Mouse (Mus musculus) stomach, embryonic 15.5 days (tissue): ENCODE results near the gene Lrch1. TPM values are rescaled to one million over a fixed set of nuclear protein-coding genes. Genes with fewer than 3 reads are reported as not detected.

Source experiments
- ATAC-seq: fragments of 200-750 bp; cut with Nextera tagmentation; 2 replicates; pipeline ENCODE4 v1.8.0; 2017; ENCODE audit warnings: low read depth, moderate number of reproducible peaks, moderate TSS enrichment; ENCODE audit not compliant: insufficient read depth, low FRiP score
- H3K27ac ChIP-seq: fragments of 300-500 bp; sonication (generic); 2 replicates; pipeline ENCODE4 v1.5.1; 2015; ENCODE audit warnings: mild to moderate bottlenecking, inconsistent platforms
- H3K27me3 ChIP-seq: fragments of 300-500 bp; sonication (generic); replicated peaks from 2 replicates; pipeline ENCODE4 v1.6.1; 2015; ENCODE audit warnings: inconsistent platforms
- H3K36me3 ChIP-seq: fragments of 300-500 bp; sonication (generic); 2 replicates; pipeline ENCODE4 v1.6.1; 2015; ENCODE audit warnings: inconsistent platforms
- H3K4me1 ChIP-seq: fragments of 300-500 bp; sonication (generic); 2 replicates; pipeline ENCODE4 v1.6.1; 2015; ENCODE audit warnings: inconsistent platforms
- H3K4me2 ChIP-seq: fragments of 300-500 bp; sonication (generic); 2 replicates; pipeline ENCODE4 v1.6.1; 2015; ENCODE audit warnings: mild to moderate bottlenecking, inconsistent platforms
- H3K4me3 ChIP-seq: fragments of 300-500 bp; sonication (generic); replicated peaks from 2 replicates; pipeline ENCODE4 v1.5.1; 2015; ENCODE audit warnings: inconsistent platforms
- H3K9ac ChIP-seq: fragments of 300-500 bp; sonication (generic); 2 replicates; pipeline ENCODE4 v1.6.1; 2015; ENCODE audit warnings: inconsistent platforms
- H3K9me3 ChIP-seq: fragments of 300-500 bp; sonication (generic); 2 replicates; pipeline ENCODE4 v1.6.1; 2016; ENCODE audit warnings: inconsistent platforms
- WGBS: fragments of 180-500 bp; shearing (Covaris S2); methylation state at CpG from one replicate; pipeline ENCODE4 v1.1.7; 2015; 5-methylcytosine and 5-hydroxymethylcytosine counted together
- polyA plus RNA-seq: library from polyadenylated mRNA; unstranded; fragments of >200 nt; fragmentation: Nextera tagmentation; extraction: Ambion mirVana; gene quantifications from 2 replicates; pipeline ENCODE4 v1.2.1, GENCODE M21; 2015

Lrch1 gene
- polyA plus RNA-seq, 1 experiment from 2014 or later, result 12.4 TPM

- no peaks in the 10 kb centered on the region for H3K9me3 ChIP-seq
- no peaks in the 10 kb centered on the region for H3K27me3 ChIP-seq
- no peaks in the 10 kb centered on the region for H3K4me1 ChIP-seq
- H3K36me3 ChIP-seq, result no peaks in the 10 kb centered on the region
- H3K9ac ChIP-seq, result no peak overlapping the region
- no peak overlapping the region for H3K4me3 ChIP-seq
- WGBS, result 85% methylated on average over 1 of the region's 1 CpGs
- no peak overlapping the region for H3K27ac ChIP-seq
- no peak for ATAC-seq
- H3K4me2 ChIP-seq, result no peak overlapping the region
Observed at GRCm38 (mm10) chr14:74859154-74859553, 88.5 kb downstream of the Lrch1 start.

DNA sequence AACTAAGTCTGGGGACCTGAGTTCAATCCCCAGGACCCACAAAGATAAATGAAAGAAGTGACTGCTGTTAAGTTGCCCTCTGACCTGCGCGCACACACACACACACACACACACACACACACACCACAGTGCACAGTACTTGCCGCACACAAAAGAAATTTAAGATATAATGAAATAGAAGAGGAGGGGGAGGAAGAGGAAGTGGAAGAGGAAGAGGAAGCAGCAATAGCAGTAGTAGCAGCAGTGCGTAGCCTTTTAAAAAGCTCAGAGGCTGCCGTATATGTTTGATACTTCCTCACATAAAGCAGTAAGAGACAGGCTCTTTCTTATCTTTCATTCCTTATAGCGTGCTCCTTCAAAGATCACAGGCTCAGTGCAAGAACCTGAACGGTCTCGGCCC lies 92.2 kb downstream of the Lrch1 start:
- H3K4me3 ChIP-seq, result no peak overlapping the region
- H3K27me3 ChIP-seq, result no peaks in the 10 kb centered on the region
- no peak overlapping the region for H3K4me2 ChIP-seq
- no peaks in the 10 kb centered on the region for H3K36me3 ChIP-seq
- peaks cover 15% of the 10 kb centered on the region for H3K4me1 ChIP-seq
- no peak overlapping the region for H3K27ac ChIP-seq
- no peak for ATAC-seq
- 90% methylated on average over 8 of the region's 8 CpGs for WGBS
- no peak overlapping the region for H3K9ac ChIP-seq
- H3K9me3 ChIP-seq, result no peaks in the 10 kb centered on the region

DNA sequence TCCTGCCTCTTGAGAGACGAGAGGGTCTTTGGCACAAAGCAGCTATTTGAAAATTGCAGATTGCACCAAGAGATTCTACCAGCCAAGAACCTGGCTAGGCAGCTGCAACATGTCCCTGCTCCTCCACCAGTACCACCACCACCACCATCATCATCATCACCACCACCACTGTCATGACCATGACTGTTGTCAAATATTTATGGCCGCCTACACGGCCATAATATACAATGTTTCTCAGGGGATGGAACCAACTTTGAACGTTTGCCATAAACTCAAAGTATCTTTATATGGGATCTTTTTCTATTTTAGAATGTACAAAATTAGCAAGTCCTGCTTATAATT lies 93.9 kb downstream of the Lrch1 start:
- Histone ChIP-seq H3K36me3 (no peaks in the 10 kb centered on the region), H3K4me2 (no peak overlapping the region), H3K27me3 (no peaks in the 10 kb centered on the region), H3K9ac (no peak overlapping the region), H3K27ac (peak overlapping the region; percentile 86; the same call in 1 of the 2 replicates), H3K4me1 (peaks cover 15% of the 10 kb centered on the region), H3K9me3 (no peaks in the 10 kb centered on the region), H3K4me3 (no peak overlapping the region)
- 67% methylated on average over 4 of the region's 4 CpGs for WGBS
- no peak for ATAC-seq

DNA sequence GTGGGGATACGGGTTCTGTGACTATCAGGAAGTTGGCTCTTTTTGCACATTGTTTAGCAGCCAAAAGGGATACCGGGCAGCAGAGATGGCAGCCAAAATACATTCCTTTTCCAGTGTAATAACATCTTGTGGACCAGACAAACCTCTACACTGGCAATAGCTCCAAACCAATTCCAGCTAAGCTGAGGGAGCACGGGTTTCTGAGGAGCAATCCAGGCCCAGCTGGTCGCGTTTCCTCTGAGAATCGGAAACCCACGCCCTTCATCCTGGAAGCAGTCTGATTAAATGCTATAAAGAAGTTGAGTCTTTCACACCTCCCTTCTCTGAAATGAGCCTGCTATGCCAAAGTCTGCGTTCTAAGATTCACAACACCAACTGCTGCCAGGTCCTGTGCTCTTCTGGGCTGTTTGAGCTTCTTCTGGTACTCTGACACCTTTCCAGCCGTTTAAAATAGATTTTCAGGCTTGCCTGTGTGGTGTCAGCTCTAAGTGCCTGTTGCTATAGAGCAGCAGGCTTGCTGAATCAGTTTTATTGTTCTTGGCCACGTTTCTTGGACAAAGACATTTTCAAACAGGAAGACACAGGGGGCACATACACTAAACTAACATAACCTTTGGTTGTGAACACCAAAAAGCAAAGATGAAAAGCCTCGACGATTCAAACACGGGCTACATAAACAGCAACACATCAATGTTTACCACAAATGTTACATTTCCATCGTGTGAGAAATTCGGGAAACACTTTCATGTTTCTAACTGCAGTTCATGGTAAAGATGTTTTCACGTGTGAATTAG lies 94.5 kb downstream of the Lrch1 start:
- Histone ChIP-seq H3K9me3 (no peaks in the 10 kb centered on the region), H3K9ac (no peak overlapping the region), H3K27me3 (no peaks in the 10 kb centered on the region), H3K4me3 (no peak overlapping the region), H3K4me2 (peak overlapping the region; percentile 26; the same call in 1 of the 2 replicates), H3K36me3 (no peaks in the 10 kb centered on the region), H3K27ac (peak overlapping the region; percentile 86), H3K4me1 (peaks cover 15% of the 10 kb centered on the region)
- no peak for ATAC-seq
- 25% methylated on average over 16 of the region's 16 CpGs for WGBS

DNA sequence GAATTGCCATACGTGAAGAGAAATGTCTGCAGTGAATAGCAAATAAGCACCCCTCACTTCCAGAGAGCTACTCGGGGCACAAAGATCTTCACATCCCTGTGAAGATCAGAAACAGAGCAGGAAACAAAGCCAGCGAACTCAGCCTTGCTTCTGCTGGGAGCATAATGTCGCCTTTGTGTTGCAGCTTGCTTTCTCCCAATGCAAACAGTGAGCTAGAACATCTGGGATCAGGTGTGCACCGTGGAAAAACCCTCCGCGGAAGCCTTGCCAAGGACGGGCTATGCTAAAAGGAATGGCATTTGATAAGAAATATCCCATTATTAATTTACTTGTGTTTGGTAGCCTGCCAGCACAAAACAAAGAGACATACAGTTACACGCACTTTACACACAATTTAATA lies 95.8 kb downstream of the Lrch1 start:
- WGBS, result 38% methylated on average over 9 of the region's 9 CpGs
- peak; percentile 38; the same call in 1 of the 2 replicates for ATAC-seq
- Histone ChIP-seq H3K9ac (no peak overlapping the region), H3K4me1 (peaks cover 15% of the 10 kb centered on the region), H3K27ac (peak overlapping the region; percentile 86), H3K4me2 (no peak overlapping the region), H3K27me3 (no peaks in the 10 kb centered on the region), H3K4me3 (no peak overlapping the region), H3K9me3 (no peaks in the 10 kb centered on the region), H3K36me3 (no peaks in the 10 kb centered on the region)

DNA sequence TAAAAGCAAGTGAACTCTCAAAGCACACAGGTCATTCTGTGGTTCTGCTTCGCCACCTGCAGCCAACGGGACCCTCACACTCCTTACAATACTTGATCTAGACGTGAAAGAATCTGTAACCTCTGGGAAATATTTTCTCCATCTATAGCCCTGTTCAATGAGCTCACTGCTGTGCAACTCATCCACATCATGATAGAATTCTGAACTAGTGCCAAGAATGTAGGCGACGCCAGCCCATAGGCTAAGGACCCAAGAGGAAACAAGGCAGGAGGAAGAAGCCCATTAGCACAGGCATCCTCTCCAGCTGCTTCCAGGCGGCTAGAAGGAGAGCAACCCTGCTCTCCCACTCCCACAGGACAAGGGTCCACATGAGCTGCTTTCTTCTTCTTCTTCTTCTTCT lies 98.7 kb downstream of the Lrch1 start:
- Histone ChIP-seq H3K27ac (no peak overlapping the region; the same call in 1 of the 2 replicates), H3K9me3 (no peaks in the 10 kb centered on the region), H3K27me3 (no peaks in the 10 kb centered on the region), H3K4me1 (peaks cover 18% of the 10 kb centered on the region), H3K36me3 (no peaks in the 10 kb centered on the region), H3K4me3 (no peak overlapping the region), H3K9ac (no peak overlapping the region), H3K4me2 (no peak overlapping the region)
- peak; percentile 59; the same call in 1 of the 2 replicates for ATAC-seq
- WGBS, result 42% methylated on average over 6 of the region's 6 CpGs

DNA sequence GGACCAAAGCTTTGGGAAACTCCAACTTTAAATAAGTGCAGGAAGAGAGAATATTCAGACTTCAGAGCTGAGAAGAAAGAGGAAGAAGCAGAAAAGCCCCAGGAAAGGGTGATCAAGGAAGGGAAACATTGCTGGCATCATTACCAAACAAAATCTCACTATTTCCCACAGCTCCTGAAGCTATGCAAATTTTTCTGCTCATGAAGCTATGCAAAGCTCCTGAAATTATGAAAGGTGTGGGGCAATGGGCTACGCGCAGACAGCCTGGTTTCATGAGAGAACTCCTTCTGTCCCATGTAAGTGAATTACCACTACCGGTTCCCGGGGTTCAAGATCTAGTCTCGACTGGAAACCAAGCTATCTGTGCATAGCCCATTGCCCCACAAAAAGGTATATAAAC lies 99.5 kb downstream of the Lrch1 start:
- no peaks in the 10 kb centered on the region for H3K27me3 ChIP-seq
- WGBS, result 92% methylated on average over 5 of the region's 5 CpGs
- no peak for ATAC-seq
- no peaks in the 10 kb centered on the region for H3K36me3 ChIP-seq
- H3K27ac ChIP-seq, result no peak overlapping the region; the same call in 1 of the 2 replicates
- H3K9ac ChIP-seq, result no peak overlapping the region
- no peak overlapping the region for H3K4me3 ChIP-seq
- H3K9me3 ChIP-seq, result no peaks in the 10 kb centered on the region
- peaks cover 15% of the 10 kb centered on the region for H3K4me1 ChIP-seq
- H3K4me2 ChIP-seq, result no peak overlapping the region

DNA sequence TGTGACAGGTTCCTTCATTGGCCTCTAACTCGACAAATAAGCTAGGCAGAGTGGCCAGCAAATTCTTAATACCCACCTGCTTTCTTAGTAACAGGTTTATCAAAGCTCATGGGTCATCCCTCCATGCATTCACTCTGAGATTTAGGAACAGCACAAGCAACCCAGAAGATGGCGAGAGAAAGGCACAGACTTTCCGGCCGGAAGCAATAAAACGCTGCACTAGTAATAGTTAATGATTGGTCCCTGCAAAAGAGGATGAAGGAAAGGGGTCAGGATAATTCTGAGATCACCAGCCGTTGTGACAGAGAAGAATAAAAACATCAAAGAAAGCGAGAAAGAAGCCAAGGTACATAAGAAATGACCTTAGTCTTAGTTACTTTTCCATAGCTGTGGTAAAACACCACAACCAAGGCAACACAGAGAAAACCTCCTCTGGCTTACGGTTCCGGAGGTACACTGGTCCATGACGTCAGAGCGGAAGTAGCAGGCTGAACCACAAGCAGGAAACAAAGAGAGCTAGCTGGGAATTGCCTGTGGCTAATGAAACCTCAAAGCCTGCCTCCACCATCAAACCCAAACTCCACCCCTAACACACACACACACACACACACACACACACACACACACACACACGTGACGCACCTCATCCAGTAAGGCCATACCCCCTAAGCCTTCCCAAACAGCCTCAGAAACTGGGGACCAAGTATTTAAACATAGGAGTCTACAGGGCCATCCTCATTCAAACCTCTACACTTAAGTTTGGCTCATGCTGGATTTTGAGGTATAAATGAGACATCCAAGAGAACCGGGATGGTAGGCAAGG lies 100.2 kb downstream of the Lrch1 start:
- Histone ChIP-seq H3K4me2 (no peak overlapping the region), H3K4me3 (no peak overlapping the region), H3K9ac (no peak overlapping the region), H3K27me3 (no peaks in the 10 kb centered on the region), H3K9me3 (no peaks in the 10 kb centered on the region), H3K27ac (peak overlapping the region; percentile 11; the same call in 1 of the 2 replicates), H3K4me1 (peaks cover 8% of the 10 kb centered on the region), H3K36me3 (no peaks in the 10 kb centered on the region)
- no peak for ATAC-seq
- WGBS, result 65% methylated on average over 14 of the region's 14 CpGs

DNA sequence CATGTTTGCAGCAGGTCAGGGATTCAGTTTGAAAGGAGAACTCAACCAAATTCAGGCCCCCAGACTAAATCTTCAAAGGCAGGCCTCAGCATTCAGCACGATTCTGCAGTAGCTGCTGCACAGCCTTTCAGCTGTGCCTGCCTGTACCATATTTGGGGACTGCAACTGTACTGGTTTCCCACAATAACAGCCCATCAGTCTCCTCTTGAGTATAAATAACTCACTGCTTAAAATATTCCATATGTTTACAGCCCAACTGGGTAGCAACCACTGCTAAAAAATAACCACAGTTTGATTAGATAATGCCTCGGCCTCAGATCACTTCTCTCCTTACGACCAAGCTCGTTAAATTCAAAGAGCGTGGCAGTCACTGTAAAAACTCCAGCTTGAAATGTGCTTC lies 101.0 kb downstream of the Lrch1 start:
- no peak overlapping the region for H3K4me3 ChIP-seq
- no peaks in the 10 kb centered on the region for H3K36me3 ChIP-seq
- H3K27ac ChIP-seq, result peak overlapping the region; percentile 61; the same call in 1 of the 2 replicates
- no peak for ATAC-seq
- H3K27me3 ChIP-seq, result no peaks in the 10 kb centered on the region
- H3K9ac ChIP-seq, result no peak overlapping the region
- WGBS, result 41% methylated on average over 5 of the region's 5 CpGs
- H3K9me3 ChIP-seq, result no peaks in the 10 kb centered on the region
- H3K4me1 ChIP-seq, result peaks cover 3% of the 10 kb centered on the region
- no peak overlapping the region for H3K4me2 ChIP-seq

- no peak; the same call in 1 of the 2 replicates for ATAC-seq
- peak overlapping the region; percentile 51; the same call in 1 of the 2 replicates for H3K27ac ChIP-seq
Observed at GRCm38 (mm10) chr14:74845661-74846274, 101.9 kb downstream of the Lrch1 start.

DNA sequence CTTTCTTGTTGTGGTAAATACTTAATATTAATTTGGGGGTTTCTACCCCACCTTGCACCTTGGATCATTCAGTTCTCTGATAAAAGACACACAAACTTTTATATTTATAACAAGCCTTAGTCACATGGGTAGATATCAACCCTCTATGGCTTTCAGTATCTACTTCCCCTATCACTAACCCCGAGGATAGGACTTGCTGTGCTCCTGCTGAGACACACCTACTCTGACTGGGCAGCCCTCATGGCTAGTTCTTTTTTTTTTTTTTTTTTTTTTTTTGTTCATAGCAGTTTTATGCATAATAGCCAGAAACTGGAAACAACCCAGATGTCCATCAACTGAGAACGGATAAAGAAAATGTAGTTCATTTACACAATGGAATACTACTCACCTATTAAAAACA lies 106.0 kb downstream of the Lrch1 start:
- no peak for ATAC-seq
- Histone ChIP-seq H3K27ac (no peak overlapping the region), H3K27me3 (no peaks in the 10 kb centered on the region), H3K4me2 (no peak overlapping the region), H3K36me3 (no peaks in the 10 kb centered on the region), H3K4me3 (no peak overlapping the region), H3K9me3 (no peaks in the 10 kb centered on the region), H3K4me1 (peaks cover 10% of the 10 kb centered on the region), H3K9ac (no peak overlapping the region)
- 56% methylated on average over 2 of the region's 2 CpGs for WGBS

More at GRCm38 (mm10) chr14:74845661-74846274, 101.9 kb downstream of the Lrch1 start:
- Histone ChIP-seq H3K36me3 (no peaks in the 10 kb centered on the region), H3K4me3 (no peak overlapping the region), H3K4me2 (no peak overlapping the region), H3K4me1 (peaks cover 10% of the 10 kb centered on the region), H3K9ac (no peak overlapping the region), H3K27me3 (no peaks in the 10 kb centered on the region), H3K9me3 (no peaks in the 10 kb centered on the region)
- 49% methylated on average over 2 of the region's 2 CpGs for WGBS

DNA sequence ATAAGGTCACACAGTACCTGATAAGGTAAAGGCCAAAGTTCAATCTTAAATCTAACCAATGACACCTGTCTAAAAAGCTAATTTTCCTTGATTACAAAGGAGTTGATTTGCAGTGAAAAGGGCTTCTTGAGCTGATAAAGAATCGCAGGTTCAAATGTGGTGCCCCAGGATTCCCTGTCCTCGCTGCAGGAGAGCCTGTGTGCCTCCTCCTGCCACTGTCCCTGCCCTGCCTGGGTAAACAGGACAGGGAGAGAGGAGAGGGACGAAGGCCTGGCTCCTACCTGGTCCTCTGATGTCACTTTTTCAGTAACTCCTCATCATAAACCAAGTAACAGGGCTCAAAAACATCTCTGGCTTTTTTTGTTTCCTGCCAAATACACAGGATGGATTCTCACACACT lies 106.4 kb downstream of the Lrch1 start:
- Histone ChIP-seq H3K36me3 (no peaks in the 10 kb centered on the region), H3K9ac (no peak overlapping the region), H3K4me2 (no peak overlapping the region), H3K9me3 (no peaks in the 10 kb centered on the region), H3K4me1 (peaks cover 10% of the 10 kb centered on the region), H3K27me3 (no peaks in the 10 kb centered on the region), H3K27ac (no peak overlapping the region; the same call in 1 of the 2 replicates), H3K4me3 (no peak overlapping the region)
- WGBS, result 55% methylated on average over 3 of the region's 3 CpGs
- no peak for ATAC-seq
